8 mouse cellular contexts compared by ENCODE assay signal in genomic region chr14:57103711-57104105, GRCm38 (mm10). TPM values are rescaled to one million over a fixed set of nuclear protein-coding genes. Genes with fewer than 3 reads are reported as not detected.
DNase-seq lines count a peak whose midpoint lies in the region; ATAC-seq and TF ChIP-seq lines count a peak whose summit lies in the region.

No protein-coding gene starts in this region.

- WGBS in lung, embryonic 15.5 days, result 2% methylated on average over 22 of the region's 22 CpGs
- 2% methylated on average over 22 of the region's 22 CpGs for WGBS in embryonic facial prominence, embryonic 11.5 days
- 5% methylated on average over 22 of the region's 22 CpGs for WGBS in intestine, embryonic 16.5 days
- 1% methylated on average over 22 of the region's 22 CpGs for WGBS in midbrain, postnatal 0 days

- no peak for DNase-seq in lung, postnatal 25 days (ENCODE audit: low spot score)
- no peak for DNase-seq in embryonic facial prominence, embryonic 11.5 days (ENCODE audit: low spot score)
- DNase-seq in midbrain, postnatal 0 days (ENCODE audit: low spot score), result no peak
- DNase-seq in cerebellum, adult 11 months, result no peak
- no peak for DNase-seq in gastrocnemius, adult 18-20 months (ENCODE audit: low spot score)
- no peak for DNase-seq in layer of hippocampus, postnatal 25 days (ENCODE audit: extremely low spot score in 1 of 2, low spot score in 1 of 2)

- peaks cover 73% of the 10 kb centered on the region for H3K27me3 ChIP-seq in lung, embryonic 15.5 days
- peaks cover 48% of the 10 kb centered on the region for H3K27me3 ChIP-seq in embryonic facial prominence, embryonic 11.5 days (ENCODE audit: control insufficient read depth, insufficient read depth, low read length)
- H3K27me3 ChIP-seq in intestine, embryonic 16.5 days (replicated peaks; ENCODE audit: control insufficient read depth, insufficient read depth, low read length), result peaks cover 32% of the 10 kb centered on the region
- peaks cover 49% of the 10 kb centered on the region for H3K27me3 ChIP-seq in midbrain, postnatal 0 days (ENCODE audit: insufficient read depth, low read length)

- H3K4me3 ChIP-seq in lung, embryonic 15.5 days, result peak overlapping the region; percentile 56
- H3K4me3 ChIP-seq in embryonic facial prominence, embryonic 11.5 days (ENCODE audit: low read depth, low read length), result peak overlapping the region; percentile 54
- peak overlapping the region; percentile 70 for H3K4me3 ChIP-seq in intestine, embryonic 16.5 days (ENCODE audit: low read length)
- peak overlapping the region; percentile 50 for H3K4me3 ChIP-seq in midbrain, postnatal 0 days (ENCODE audit: low read depth, low read length)

- TF ChIP-seq CTCF in midbrain, postnatal 0 days (IDR thresholded peaks at IDR 0.05), result no peak

- H3K27ac ChIP-seq in lung, embryonic 15.5 days, result no peak overlapping the region
- no peak overlapping the region for H3K27ac ChIP-seq in embryonic facial prominence, embryonic 11.5 days (replicated peaks; ENCODE audit: low read depth, low read length)
- no peak overlapping the region for H3K27ac ChIP-seq in intestine, embryonic 16.5 days (ENCODE audit: low read length)
- H3K27ac ChIP-seq in midbrain, postnatal 0 days (ENCODE audit: low read depth, low read length), result no peak overlapping the region

- no peaks in the 10 kb centered on the region for H3K9me3 ChIP-seq in lung, embryonic 15.5 days
- H3K9me3 ChIP-seq in embryonic facial prominence, embryonic 11.5 days (replicated peaks; ENCODE audit: control insufficient read depth, low read length), result no peaks in the 10 kb centered on the region
- H3K9me3 ChIP-seq in intestine, embryonic 16.5 days (ENCODE audit: control insufficient read depth, low read length), result no peaks in the 10 kb centered on the region
- no peaks in the 10 kb centered on the region for H3K9me3 ChIP-seq in midbrain, postnatal 0 days (ENCODE audit: low read length)

- no peak for ATAC-seq in lung, embryonic 15.5 days (ENCODE audit: borderline replicate concordance, extremely low read depth, low FRiP score, low TSS enrichment)
- no peak for ATAC-seq in embryonic facial prominence, embryonic 11.5 days (replicated peaks; ENCODE audit: insufficient number of reproducible peaks, low FRiP score, low TSS enrichment, low read depth)
- ATAC-seq in intestine, embryonic 16.5 days, result peak; percentile 19; the same call in 1 of the 2 replicates
- no peak for ATAC-seq in midbrain, postnatal 0 days (ENCODE audit: low FRiP score)

- peak overlapping the region; percentile 100 for H3K4me2 ChIP-seq in lung, embryonic 15.5 days
- H3K4me2 ChIP-seq in embryonic facial prominence, embryonic 11.5 days (ENCODE audit: low read depth, low read length), result peak overlapping the region; percentile 98
- H3K4me2 ChIP-seq in intestine, embryonic 16.5 days (ENCODE audit: low read depth, low read length), result peak overlapping the region; percentile 99
- peak overlapping the region; percentile 100 for H3K4me2 ChIP-seq in midbrain, postnatal 0 days (ENCODE audit: low read depth, low read length, poor library complexity, severe bottlenecking)

- peak overlapping the region; percentile 33; the same call in 1 of the 2 replicates for H3K9ac ChIP-seq in lung, embryonic 15.5 days
- peak overlapping the region; percentile 54 for H3K9ac ChIP-seq in embryonic facial prominence, embryonic 11.5 days (replicated peaks; ENCODE audit: low read length)
- H3K9ac ChIP-seq in intestine, embryonic 16.5 days (ENCODE audit: low read depth, low read length), result peak overlapping the region; percentile 74
- H3K9ac ChIP-seq in midbrain, postnatal 0 days (replicated peaks; ENCODE audit: low read length, poor library complexity, severe bottlenecking), result peak overlapping the region; percentile 48

- H3K4me1 ChIP-seq in lung, embryonic 15.5 days, result peaks cover 12% of the 10 kb centered on the region; the same call in 1 of the 2 replicates
- H3K4me1 ChIP-seq in embryonic facial prominence, embryonic 11.5 days (ENCODE audit: control insufficient read depth, insufficient read depth, low read length), result peaks cover 4% of the 10 kb centered on the region
- peaks cover 5% of the 10 kb centered on the region; the same call in 1 of the 2 replicates for H3K4me1 ChIP-seq in intestine, embryonic 16.5 days (ENCODE audit: control insufficient read depth, insufficient read depth, low read length)
- H3K4me1 ChIP-seq in midbrain, postnatal 0 days (ENCODE audit: insufficient read depth, low read length), result no peaks in the 10 kb centered on the region

- H3K36me3 ChIP-seq in lung, embryonic 15.5 days, result no peaks in the 10 kb centered on the region
- H3K36me3 ChIP-seq in embryonic facial prominence, embryonic 11.5 days (replicated peaks; ENCODE audit: control insufficient read depth, insufficient read depth, low read depth, low read length), result no peaks in the 10 kb centered on the region
- no peaks in the 10 kb centered on the region for H3K36me3 ChIP-seq in intestine, embryonic 16.5 days (ENCODE audit: control insufficient read depth, insufficient read depth, low read length)
- no peaks in the 10 kb centered on the region for H3K36me3 ChIP-seq in midbrain, postnatal 0 days (ENCODE audit: insufficient read depth, low read length)

RNA-seq across cellular contexts. Expression of gene Gjb2, which starts 0.8 kb away (rescaled TPM):
- 0.52 and 1.3 TPM in 2 replicates for polyA plus RNA-seq in lung, embryonic 15.5 days (2015; fragmentation: Nextera tagmentation; extraction: Ambion mirVana)
- 25.0 and 28.7 TPM in 2 replicates for polyA plus RNA-seq in embryonic facial prominence, embryonic 11.5 days (2014; fragmentation: Nextera tagmentation; extraction: Ambion mirVana)
- polyA plus RNA-seq in intestine, embryonic 16.5 days (2015; fragmentation: Nextera tagmentation; extraction: Ambion mirVana), result 8.3 and 9.0 TPM in 2 replicates
- total RNA-seq in midbrain, postnatal 0 days (2014; rRNA removed), result 12.9 and 13.8 TPM in 2 replicates
- 17.8 and 19.1 TPM in 2 replicates for polyA plus RNA-seq in midbrain, postnatal 0 days (2015; fragmentation: Nextera tagmentation; extraction: Ambion mirVana)
- total RNA-seq in gastrocnemius, adult 18-20 months (2021), result under 1 TPM; 0.11 to 0.83 TPM
- 1 to 10 TPM; 6.9 to 7.9 TPM for total RNA-seq in layer of hippocampus, postnatal 25 days (2021)

RNA-seq across cellular contexts. Expression of gene Gm4491, which starts 12.0 kb away (rescaled TPM):
- polyA plus RNA-seq in lung, embryonic 15.5 days (2015; fragmentation: Nextera tagmentation; extraction: Ambion mirVana), result not detected in 2 replicates
- not detected in 2 replicates for polyA plus RNA-seq in embryonic facial prominence, embryonic 11.5 days (2014; fragmentation: Nextera tagmentation; extraction: Ambion mirVana)
- not detected in 2 replicates for polyA plus RNA-seq in intestine, embryonic 16.5 days (2015; fragmentation: Nextera tagmentation; extraction: Ambion mirVana)
- 0.99 TPM in 1 of 2 replicates, not detected in the other for total RNA-seq in midbrain, postnatal 0 days (2014; rRNA removed)
- polyA plus RNA-seq in midbrain, postnatal 0 days (2015; fragmentation: Nextera tagmentation; extraction: Ambion mirVana), result 0.18 and 0.23 TPM in 2 replicates
- not detected for total RNA-seq in gastrocnemius, adult 18-20 months (2021)
- total RNA-seq in layer of hippocampus, postnatal 25 days (2021), result under 1 TPM; 0.70 to 0.74 TPM

RNA-seq across cellular contexts. Expression of gene Gjb6, which starts 29.7 kb away (rescaled TPM):
- 0.10 and 1.3 TPM in 2 replicates for polyA plus RNA-seq in lung, embryonic 15.5 days (2015; fragmentation: Nextera tagmentation; extraction: Ambion mirVana)
- polyA plus RNA-seq in embryonic facial prominence, embryonic 11.5 days (2014; fragmentation: Nextera tagmentation; extraction: Ambion mirVana), result 7.6 and 8.0 TPM in 2 replicates
- polyA plus RNA-seq in intestine, embryonic 16.5 days (2015; fragmentation: Nextera tagmentation; extraction: Ambion mirVana), result 0.10 and 0.20 TPM in 2 replicates
- total RNA-seq in midbrain, postnatal 0 days (2014; rRNA removed), result 17.6 and 21.0 TPM in 2 replicates
- 21.4 and 24.4 TPM in 2 replicates for polyA plus RNA-seq in midbrain, postnatal 0 days (2015; fragmentation: Nextera tagmentation; extraction: Ambion mirVana)
- not detected for total RNA-seq in gastrocnemius, adult 18-20 months (2021)
- total RNA-seq in layer of hippocampus, postnatal 25 days (2021), result 100 to 1,000 TPM in 1 of 2 experiments, 10 to 100 TPM in 1; 85.1 to 127 TPM

RNA-seq across cellular contexts. Expression of gene Gja3, which starts 45.8 kb away (rescaled TPM):
- 3.3 and 5.3 TPM in 2 replicates for polyA plus RNA-seq in lung, embryonic 15.5 days (2015; fragmentation: Nextera tagmentation; extraction: Ambion mirVana)
- polyA plus RNA-seq in embryonic facial prominence, embryonic 11.5 days (2014; fragmentation: Nextera tagmentation; extraction: Ambion mirVana), result 0.34 and 3.1 TPM in 2 replicates
- polyA plus RNA-seq in intestine, embryonic 16.5 days (2015; fragmentation: Nextera tagmentation; extraction: Ambion mirVana), result 0.13 and 0.26 TPM in 2 replicates
- 0.05 and 0.09 TPM in 2 replicates for total RNA-seq in midbrain, postnatal 0 days (2014; rRNA removed)
- polyA plus RNA-seq in midbrain, postnatal 0 days (2015; fragmentation: Nextera tagmentation; extraction: Ambion mirVana), result 0.31 and 0.62 TPM in 2 replicates
- total RNA-seq in gastrocnemius, adult 18-20 months (2021), result not detected
- under 1 TPM; 0.47 to 0.49 TPM for total RNA-seq in layer of hippocampus, postnatal 25 days (2021)
